Mouse (Mus musculus) spleen, postnatal 4 days (tissue): Measurements from ENCODE around the gene Serpinb6d.

ENCODE experiments used
- DNase-seq, 2 experiments: peaks; one replicate each; pipeline ENCODE4 v3.0.0; 2022; ENCODE audit warnings: low spot score in 2 of 2

Gene Serpinb6d

GRCm38 (mm10) chr13:33661105-33661504, at the start of gene Serpinb6d:
Gene Serpinb6d (plus strand): TSS chr13:33661405.
- DNase-seq: no peak

GRCm38 (mm10) chr13:33622921-33623320, 38.3 kb upstream of the Serpinb6d start:
- no peak for DNase-seq

GRCm38 (mm10) chr13:33642540-33642939, 18.7 kb upstream of the Serpinb6d start:
- no peak for DNase-seq

- no peak for DNase-seq
These were observed 1.3 kb downstream of the Serpinb6d start for GRCm38 (mm10) chr13:33662550-33662949.

GRCm38 (mm10) chr13:33720296-33720695, 59.1 kb downstream of the Serpinb6d start:
- DNase-seq: no peak
